Mouse (Mus musculus): ENCODE measurements around the gene Arhgef6. TPM values are rescaled to one million over a fixed set of nuclear protein-coding genes. Genes with fewer than 3 reads are reported as not detected.

Arhgef6 gene
- 4.3 and 4.4 TPM in 2 replicates for polyA plus RNA-seq (2015; fragmentation: Nextera tagmentation; extraction: Ambion mirVana)

DNA sequence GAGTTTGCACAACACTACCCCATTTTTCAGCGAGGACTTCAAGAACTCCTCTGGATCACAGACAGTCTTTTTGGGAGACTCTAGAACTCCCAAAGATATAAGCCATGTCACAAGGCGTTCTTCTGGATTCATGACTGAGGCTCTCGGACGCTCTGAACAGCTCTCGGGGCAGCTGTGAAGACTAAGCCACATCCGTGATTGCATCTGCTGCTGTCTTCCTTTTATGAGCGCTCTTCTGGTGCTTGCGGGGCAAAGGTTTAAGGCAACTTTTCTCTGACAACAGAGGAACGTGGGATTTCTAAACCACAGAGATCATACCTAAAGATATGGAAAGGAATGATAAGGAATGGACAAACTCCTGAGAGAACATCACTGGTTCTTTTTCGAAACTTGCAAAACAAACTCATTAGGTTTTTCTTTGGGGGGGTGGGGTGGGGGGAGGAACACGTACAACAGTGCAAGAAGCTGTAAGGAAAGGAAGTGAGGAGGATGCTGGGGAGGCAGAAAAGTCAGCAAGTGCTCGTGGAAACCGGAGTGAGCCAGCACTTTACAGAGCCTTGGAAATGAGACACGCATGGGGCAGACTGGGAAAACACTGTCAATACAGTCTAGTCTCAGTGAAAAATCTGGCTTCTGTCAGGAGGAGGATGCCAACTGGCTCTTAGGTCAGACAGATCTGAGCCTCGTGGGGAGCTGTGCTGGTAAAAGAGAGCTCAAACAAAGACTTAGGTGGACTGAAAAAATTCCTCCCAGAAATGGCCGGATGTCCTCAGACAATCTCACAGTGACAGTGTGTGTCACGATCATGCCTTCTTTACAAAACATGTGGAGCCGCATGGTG lies at the start of gene Arhgef6:
Gene Arhgef6, minus strand, starts transcription at position 359 of the 841 bp plus-strand sequence.
- Histone ChIP-seq H3K9me3 (no peaks in the 10 kb centered on the region), H3K4me1 (no peaks in the 10 kb centered on the region), H3K36me3 (no peaks in the 10 kb centered on the region), H3K4me3 (replicated peaks) (no peak within 1 kb of the TSS), H3K27me3 (replicated peaks) (no peaks in the 10 kb centered on the region), H3K9ac (no peak within 1 kb of the TSS), H3K27ac (no peak within 1 kb of the TSS), H3K4me2 (no peak within 1 kb of the TSS)
- no peak for ATAC-seq (ENCODE audit: insufficient read depth, low FRiP score, low read depth)
- WGBS, result 52% methylated on average over 18 of the region's 18 CpGs

DNA sequence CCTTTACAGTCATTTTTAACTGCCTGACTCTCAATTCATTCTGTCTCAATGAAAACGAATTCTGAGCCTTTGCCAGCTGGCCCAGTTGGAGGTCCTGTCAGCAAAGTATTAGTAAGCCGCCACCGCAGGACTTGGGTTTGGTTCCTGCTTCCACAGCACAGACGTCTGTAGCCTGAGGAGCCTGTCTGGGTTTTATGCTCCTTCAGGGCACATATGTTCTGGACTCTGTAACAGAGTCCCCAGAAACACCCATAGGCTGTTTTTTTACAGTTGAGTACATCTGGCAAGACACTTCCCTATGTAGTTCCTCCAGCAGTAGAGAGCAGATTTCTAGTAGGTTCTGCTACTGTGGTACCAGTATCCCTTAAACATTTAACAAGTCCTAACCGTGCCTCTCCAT lies 42.4 kb upstream of the Arhgef6 start:
- H3K36me3 ChIP-seq, result 0 out of 2 replicates have a peak, but pooled peaks cover 5% of the 10 kb centered on the region

DNA sequence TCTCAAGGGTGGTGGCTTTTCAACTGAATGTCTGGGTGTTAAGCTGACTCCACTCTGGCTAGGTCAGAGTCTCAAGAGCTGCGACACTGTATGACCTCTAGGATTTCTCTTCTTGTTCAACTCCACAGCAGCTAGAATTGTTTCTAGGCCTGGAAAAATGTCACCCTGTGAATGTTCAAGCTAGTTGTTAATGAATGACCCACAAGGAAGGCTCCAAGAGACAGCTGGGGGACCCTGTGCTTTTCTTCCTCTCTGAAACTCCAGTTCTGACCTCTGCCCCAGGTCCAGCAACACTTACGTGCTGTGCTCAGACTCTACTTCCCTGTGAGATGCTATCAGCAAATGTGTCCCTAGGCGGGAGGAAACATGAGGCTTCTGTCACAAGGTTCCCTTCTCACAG lies 40.0 kb upstream of the Arhgef6 start:
- Histone ChIP-seq H3K4me1 (no peaks in the 10 kb centered on the region), H3K4me2 (no peak overlapping the region), H3K9me3 (no peaks in the 10 kb centered on the region), H3K27ac (no peak overlapping the region), H3K27me3 (replicated peaks) (no peaks in the 10 kb centered on the region), H3K36me3 (0 out of 2 replicates have a peak, but pooled peaks cover 5% of the 10 kb centered on the region), H3K9ac (no peak overlapping the region), H3K4me3 (replicated peaks) (no peak overlapping the region)
- 84% methylated on average over 3 of the region's 3 CpGs for WGBS
- no peak for ATAC-seq (ENCODE audit: insufficient read depth, low FRiP score, low read depth)

More for the DNA sequence above, 42.4 kb upstream of the Arhgef6 start:
- H3K4me2 ChIP-seq, result no peak overlapping the region
- no peak overlapping the region for H3K27ac ChIP-seq
- H3K27me3 ChIP-seq (replicated peaks), result no peaks in the 10 kb centered on the region
- H3K4me3 ChIP-seq (replicated peaks), result no peak overlapping the region
- WGBS, result 75% methylated on average over 5 of the region's 5 CpGs
- no peak overlapping the region for H3K9ac ChIP-seq
- no peaks in the 10 kb centered on the region for H3K9me3 ChIP-seq
- H3K4me1 ChIP-seq, result no peaks in the 10 kb centered on the region
- no peak for ATAC-seq (ENCODE audit: insufficient read depth, low FRiP score, low read depth)

DNA sequence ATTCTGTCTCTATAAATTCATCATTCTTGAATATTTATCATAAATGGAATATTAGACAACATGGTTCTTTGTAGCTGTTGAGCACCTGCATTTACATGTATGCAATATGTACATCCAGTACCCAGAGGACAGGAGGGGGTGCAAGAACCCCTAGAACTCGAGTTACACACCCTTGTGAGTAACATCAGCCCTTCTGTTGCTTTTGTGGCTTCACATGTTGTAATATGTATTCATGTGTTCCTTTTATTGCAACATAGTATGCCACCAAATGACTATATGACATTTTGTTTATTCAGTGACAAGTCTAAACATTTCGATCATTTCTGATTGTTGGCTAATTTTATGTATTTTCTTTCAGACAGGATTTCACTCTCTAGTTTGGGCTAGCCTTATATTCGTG lies 38.6 kb upstream of the Arhgef6 start:
- Histone ChIP-seq H3K9ac (no peak overlapping the region), H3K36me3 (0 out of 2 replicates have a peak, but pooled peaks cover 1% of the 10 kb centered on the region), H3K4me3 (replicated peaks) (no peak overlapping the region), H3K27ac (no peak overlapping the region), H3K4me2 (no peak overlapping the region), H3K4me1 (no peaks in the 10 kb centered on the region), H3K27me3 (replicated peaks) (no peaks in the 10 kb centered on the region), H3K9me3 (no peaks in the 10 kb centered on the region)
- 78% methylated on average over 3 of the region's 3 CpGs for WGBS
- no peak for ATAC-seq (ENCODE audit: insufficient read depth, low FRiP score, low read depth)

DNA sequence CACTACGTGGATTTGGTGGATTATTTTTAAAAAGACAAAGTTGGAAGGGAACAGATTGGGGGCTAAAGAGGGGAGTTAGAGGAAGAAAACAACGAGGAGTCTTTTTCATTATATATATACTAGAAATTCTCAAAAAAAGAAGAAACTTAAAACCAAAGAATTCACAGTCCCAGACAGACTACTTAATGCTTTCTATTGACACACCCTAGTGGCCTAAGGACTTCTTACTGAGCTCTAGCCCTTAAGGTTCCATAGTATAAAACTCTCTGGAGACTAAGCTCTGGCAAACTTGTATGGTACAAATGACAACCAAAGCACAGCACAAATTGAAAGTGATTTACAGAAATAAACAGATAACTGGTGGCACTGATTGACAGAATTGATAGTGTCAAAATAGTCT lies 35.5 kb upstream of the Arhgef6 start:
- WGBS, result 72% methylated on average over 2 of the region's 2 CpGs
- H3K27ac ChIP-seq, result no peak overlapping the region

DNA sequence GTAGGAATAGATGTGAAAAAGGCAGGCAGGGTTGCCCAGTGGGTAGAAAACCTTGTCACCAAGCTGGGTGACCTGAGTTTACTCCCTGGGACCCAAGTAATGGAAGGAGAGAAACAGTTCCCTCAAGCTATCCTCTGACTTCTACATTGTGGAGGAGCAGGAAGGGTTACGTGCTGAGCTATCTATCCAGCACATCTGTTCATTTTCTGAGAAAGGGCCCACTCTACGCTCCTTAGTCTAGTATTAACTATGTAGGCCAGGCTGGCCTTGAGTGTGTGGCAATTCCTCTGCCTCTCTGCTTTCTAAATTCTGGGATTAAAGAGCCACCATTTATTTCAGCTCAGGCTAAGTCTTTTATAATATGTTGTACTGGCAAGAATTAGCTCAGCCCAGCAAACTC lies 35.0 kb upstream of the Arhgef6 start:
- Histone ChIP-seq H3K4me1 (no peaks in the 10 kb centered on the region), H3K27ac (no peak overlapping the region), H3K4me2 (no peak overlapping the region), H3K27me3 (replicated peaks) (no peaks in the 10 kb centered on the region), H3K9me3 (no peaks in the 10 kb centered on the region), H3K36me3 (no peaks in the 10 kb centered on the region), H3K4me3 (replicated peaks) (no peak overlapping the region), H3K9ac (no peak overlapping the region)
- 86% methylated on average over 2 of the region's 2 CpGs for WGBS
- ATAC-seq (ENCODE audit: insufficient read depth, low FRiP score, low read depth), result no peak

More for the DNA sequence above, 35.5 kb upstream of the Arhgef6 start:
- Histone ChIP-seq H3K4me1 (no peaks in the 10 kb centered on the region), H3K27me3 (replicated peaks) (no peaks in the 10 kb centered on the region), H3K9ac (no peak overlapping the region), H3K36me3 (no peaks in the 10 kb centered on the region), H3K4me2 (no peak overlapping the region), H3K4me3 (replicated peaks) (no peak overlapping the region), H3K9me3 (no peaks in the 10 kb centered on the region)
- ATAC-seq (ENCODE audit: insufficient read depth, low FRiP score, low read depth), result no peak

DNA sequence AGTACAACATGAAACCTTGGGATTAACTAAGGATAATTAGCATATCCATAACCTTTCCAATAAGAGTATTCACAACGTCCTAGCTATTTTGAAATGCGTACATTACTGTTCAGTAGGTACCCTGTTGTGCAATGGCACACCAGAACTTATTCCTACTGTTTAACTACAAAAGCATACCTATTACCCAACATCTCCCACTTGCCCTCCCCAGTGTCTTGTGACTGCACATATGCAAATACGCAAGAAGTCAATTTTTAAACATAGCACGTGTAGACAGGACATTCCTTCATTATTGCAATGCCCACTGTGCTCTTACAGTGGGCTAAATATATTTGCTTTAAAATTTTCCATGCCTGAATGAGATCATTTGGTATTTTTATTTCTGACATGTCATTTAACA lies 34.4 kb upstream of the Arhgef6 start:
- Histone ChIP-seq H3K27ac (no peak overlapping the region), H3K4me3 (replicated peaks) (no peak overlapping the region), H3K4me1 (no peaks in the 10 kb centered on the region), H3K4me2 (no peak overlapping the region), H3K36me3 (no peaks in the 10 kb centered on the region), H3K9ac (no peak overlapping the region), H3K27me3 (replicated peaks) (no peaks in the 10 kb centered on the region), H3K9me3 (no peaks in the 10 kb centered on the region)
- no peak for ATAC-seq (ENCODE audit: insufficient read depth, low FRiP score, low read depth)
- 79% methylated on average over 4 of the region's 4 CpGs for WGBS

DNA sequence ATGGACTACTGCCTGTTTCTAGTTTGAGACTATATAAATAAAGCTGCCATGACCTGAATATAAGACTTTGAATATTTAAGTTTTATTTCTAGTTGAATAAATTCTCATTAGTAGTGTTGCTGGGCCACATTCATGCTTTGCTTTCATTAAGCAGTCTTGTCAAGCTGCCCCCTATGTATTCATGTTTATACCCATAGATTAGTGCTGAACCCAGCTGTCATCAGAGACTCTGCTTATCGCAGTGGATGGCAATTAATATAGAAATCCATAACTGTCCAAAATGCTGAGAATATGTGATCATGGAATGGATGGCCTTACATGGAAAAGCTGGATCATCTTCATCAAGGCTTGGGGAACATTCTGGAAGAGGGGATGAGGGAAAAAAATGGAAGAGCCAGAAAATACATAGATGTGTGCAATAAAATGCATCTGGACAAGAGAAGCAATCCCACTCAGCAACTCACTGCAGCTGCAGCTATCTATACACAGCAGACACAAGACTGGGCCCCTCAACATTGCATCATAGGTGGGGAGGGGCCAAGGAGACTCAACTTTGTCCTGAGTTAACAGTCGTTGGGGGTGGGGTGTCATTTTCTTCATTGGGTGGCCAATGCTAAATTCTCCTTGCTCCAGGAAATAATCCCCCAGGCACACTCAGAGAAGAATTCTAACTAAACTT lies 26.5 kb upstream of the Arhgef6 start:
- H3K36me3 ChIP-seq, result no peaks in the 10 kb centered on the region
- no peak overlapping the region for H3K9ac ChIP-seq
- H3K4me1 ChIP-seq, result no peaks in the 10 kb centered on the region
- no peak overlapping the region for H3K27ac ChIP-seq
- H3K27me3 ChIP-seq (replicated peaks), result no peaks in the 10 kb centered on the region
- H3K4me3 ChIP-seq (replicated peaks), result no peak overlapping the region
- no peak overlapping the region for H3K4me2 ChIP-seq
- H3K9me3 ChIP-seq, result no peaks in the 10 kb centered on the region
- 45% methylated on average over 2 of the region's 2 CpGs for WGBS
- ATAC-seq (ENCODE audit: insufficient read depth, low FRiP score, low read depth), result peak; percentile 83; the same call in 1 of the 2 replicates

DNA sequence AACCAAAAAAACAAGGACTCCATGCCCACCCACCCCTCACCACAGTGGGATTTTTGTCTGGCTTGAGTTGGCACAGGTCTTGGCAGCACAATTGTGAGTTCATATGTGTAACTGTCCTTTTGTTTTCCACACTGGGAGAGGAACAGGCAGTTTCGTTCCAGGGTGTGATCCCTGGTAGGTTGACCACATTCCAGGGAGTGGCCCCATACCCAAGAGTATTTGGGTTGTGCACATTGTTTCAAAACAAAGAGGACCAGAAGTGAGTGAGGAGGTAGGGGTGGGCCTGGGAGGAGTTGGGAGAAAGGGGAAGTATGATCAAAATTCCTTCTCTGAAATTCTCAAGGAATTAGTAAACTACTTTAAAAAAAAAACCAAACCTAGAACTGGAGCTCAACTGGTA lies 20.8 kb upstream of the Arhgef6 start:
- H3K4me2 ChIP-seq, result no peak overlapping the region
- H3K4me1 ChIP-seq, result no peaks in the 10 kb centered on the region
- H3K36me3 ChIP-seq, result no peaks in the 10 kb centered on the region
- H3K4me3 ChIP-seq (replicated peaks), result no peak overlapping the region
- no peaks in the 10 kb centered on the region for H3K9me3 ChIP-seq
- H3K9ac ChIP-seq, result no peak overlapping the region
- H3K27ac ChIP-seq, result no peak overlapping the region
- H3K27me3 ChIP-seq (replicated peaks), result no peaks in the 10 kb centered on the region
- ATAC-seq (ENCODE audit: insufficient read depth, low FRiP score, low read depth), result no peak
- WGBS, result 55% methylated on average over 1 of the region's 1 CpGs

DNA sequence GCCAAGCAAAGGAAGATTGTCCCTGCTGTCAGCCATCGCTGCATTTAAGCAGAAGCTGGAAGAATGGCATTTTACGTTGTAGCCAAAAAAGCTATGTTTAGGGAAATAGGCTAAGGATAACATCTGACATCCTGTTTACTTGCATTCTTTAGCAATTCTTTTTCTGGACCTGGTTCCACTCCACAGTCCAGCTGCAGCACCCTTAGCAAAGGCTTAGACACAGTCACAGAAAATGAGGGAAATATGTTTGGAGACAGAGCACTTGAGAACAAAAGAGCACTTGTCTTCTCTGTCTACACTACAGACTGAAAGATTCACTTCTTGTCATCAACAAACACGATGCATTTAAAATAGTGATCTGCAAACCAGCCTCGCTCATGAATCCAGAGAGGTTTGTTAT lies 691 bp upstream of the Arhgef6 start:
- Histone ChIP-seq H3K4me3 (replicated peaks) (no peak overlapping the region), H3K27ac (no peak overlapping the region), H3K9me3 (no peaks in the 10 kb centered on the region), H3K9ac (no peak overlapping the region), H3K4me1 (no peaks in the 10 kb centered on the region), H3K27me3 (replicated peaks) (no peaks in the 10 kb centered on the region), H3K36me3 (no peaks in the 10 kb centered on the region), H3K4me2 (no peak overlapping the region)
- 56% methylated on average over 4 of the region's 4 CpGs for WGBS
- ATAC-seq (ENCODE audit: insufficient read depth, low FRiP score, low read depth), result no peak

DNA sequence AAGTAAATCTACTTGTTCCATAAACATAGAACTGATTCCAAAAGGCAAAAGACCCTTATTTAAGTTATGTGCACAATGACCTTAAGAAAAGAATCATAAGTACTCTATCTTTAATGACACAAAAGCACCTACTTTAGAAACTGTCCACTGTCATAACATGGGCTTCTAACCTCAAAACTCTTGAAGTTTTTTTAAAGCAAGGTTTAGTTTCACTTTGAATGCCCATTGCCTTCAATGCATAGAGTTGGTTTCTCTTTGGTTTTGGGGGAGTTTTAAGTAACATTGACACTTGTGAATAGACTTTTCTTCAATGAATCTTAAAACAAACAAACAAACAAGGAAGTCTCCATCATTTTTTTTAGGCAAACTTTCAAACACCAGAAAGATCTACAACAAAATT lies 947 bp downstream of the Arhgef6 start:
- H3K4me1 ChIP-seq, result no peaks in the 10 kb centered on the region
- H3K36me3 ChIP-seq, result no peaks in the 10 kb centered on the region
- H3K9me3 ChIP-seq, result no peaks in the 10 kb centered on the region
- no peak for ATAC-seq (ENCODE audit: insufficient read depth, low FRiP score, low read depth)
- no peaks in the 10 kb centered on the region for H3K27me3 ChIP-seq (replicated peaks)
- H3K27ac ChIP-seq, result no peak overlapping the region
- no peak overlapping the region for H3K9ac ChIP-seq
- no peak overlapping the region for H3K4me3 ChIP-seq (replicated peaks)
- no peak overlapping the region for H3K4me2 ChIP-seq

DNA sequence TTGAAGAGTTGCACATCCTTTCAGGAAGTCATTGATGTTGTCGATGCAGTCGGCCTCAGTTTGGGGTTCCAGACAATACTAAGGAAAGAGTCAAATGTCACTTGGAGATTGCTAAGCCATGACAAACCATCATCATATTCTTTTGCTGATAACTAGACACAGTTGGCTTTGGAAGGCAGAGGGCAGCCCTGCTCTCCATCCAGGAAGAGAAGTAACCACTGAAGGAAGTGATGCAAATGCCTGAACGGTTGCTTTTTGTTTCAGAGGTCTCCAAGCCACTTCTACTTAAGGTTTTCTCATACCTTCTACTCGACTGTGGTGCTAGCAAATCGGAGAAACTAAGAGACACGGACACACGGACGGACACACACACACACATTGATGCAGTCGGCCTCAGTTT lies 1.6 kb downstream of the Arhgef6 start:
- no peak overlapping the region for H3K27ac ChIP-seq
- no peak overlapping the region for H3K9ac ChIP-seq
- H3K27me3 ChIP-seq (replicated peaks), result no peaks in the 10 kb centered on the region
- no peak overlapping the region for H3K4me2 ChIP-seq
- no peak overlapping the region for H3K4me3 ChIP-seq (replicated peaks)
- ATAC-seq (ENCODE audit: insufficient read depth, low FRiP score, low read depth), result no peak
- no peaks in the 10 kb centered on the region for H3K9me3 ChIP-seq
- no peaks in the 10 kb centered on the region for H3K4me1 ChIP-seq
- H3K36me3 ChIP-seq, result no peaks in the 10 kb centered on the region
- WGBS, result 82% methylated on average over 9 of the region's 9 CpGs

All from stomach, embryonic 15.5 days (tissue).